Mouse (Mus musculus) cerebellum, adult 2 months (tissue): Measurements from ENCODE around the gene Dscam. TPM values are rescaled to one million over a fixed set of nuclear protein-coding genes. Genes with fewer than 3 reads are reported as not detected.

ENCODE experiments used
- DNase-seq, 2 experiments: peaks; one replicate each; pipeline ENCODE4 v3.0.0; 2021
- H3K27ac ChIP-seq: fragments of 200-500 bp; 2 replicates; pipeline ENCODE4 v1.5.1; 2012; ENCODE audit warnings: low read length, control low read depth, inconsistent platforms; ENCODE audit not compliant: insufficient read depth
- H3K27me3 ChIP-seq: fragments of 200-500 bp; 2 replicates; pipeline ENCODE4 v1.6.1; 2012; ENCODE audit warnings: inconsistent platforms, mild to moderate bottlenecking, low read length, moderate library complexity; ENCODE audit not compliant: control insufficient read depth, insufficient read depth
- H3K4me1 ChIP-seq: fragments of 200-500 bp; 2 replicates; pipeline ENCODE4 v1.6.1; 2011; ENCODE audit warnings: low read length; ENCODE audit not compliant: control insufficient read depth, insufficient read depth
- H3K4me3 ChIP-seq: fragments of 200-500 bp; replicated peaks from 2 replicates; pipeline ENCODE3; 2011; ENCODE audit warnings: mild to moderate bottlenecking, low read depth, low read length, control low read depth; ENCODE audit not compliant: insufficient read depth
- CTCF ChIP-seq: fragments of 200-500 bp; IDR thresholded peaks from 2 replicates; pipeline ENCODE4 v1.5.1; 2011; ENCODE audit warnings: low read depth, mild to moderate bottlenecking, control low read depth, low read length, moderate library complexity, borderline replicate concordance; ENCODE audit not compliant: insufficient read depth
- POLR2A ChIP-seq: fragments of 200-500 bp; IDR thresholded peaks from 2 replicates; pipeline ENCODE4 v1.6.1; 2011; ENCODE audit warnings: low read length, control low read depth, borderline replicate concordance; ENCODE audit not compliant: insufficient read depth
- WGBS: fragments of 180-500 bp; shearing (Covaris S2); methylation state at CpG from one replicate; pipeline ENCODE4 v1.1.7; 2018; 5-methylcytosine and 5-hydroxymethylcytosine counted together
- polyA plus RNA-seq: library from polyadenylated mRNA; depleted of rRNA; stranded (reverse); fragments of >200 nt; gene quantifications from 2 replicates; pipeline ENCODE4 v1.2.3, GENCODE M21; 2012

Dscam gene
- polyA plus RNA-seq, 1 experiment = 16.0 TPM

- TF ChIP-seq CTCF (peak; percentile 68), POLR2A (no peak)
- H3K27ac ChIP-seq = no peak overlapping the region
- no peaks in the 10 kb centered on the region for H3K27me3 ChIP-seq
- WGBS = 19% methylated on average over 4 of the region's 4 CpGs
- peak; percentile 56 to 64 for DNase-seq
- no peak overlapping the region for H3K4me3 ChIP-seq
- H3K4me1 ChIP-seq = no peaks in the 10 kb centered on the region
Observed at GRCm38 (mm10) chr16:96684581-96684980, 486.0 kb downstream of the Dscam start.

- Histone ChIP-seq H3K4me1 (no peaks in the 10 kb centered on the region), H3K27ac (no peak overlapping the region), H3K27me3 (no peaks in the 10 kb centered on the region), H3K4me3 (no peak overlapping the region)
- TF ChIP-seq CTCF (no peak), POLR2A (no peak)
- WGBS = 74% methylated on average over 5 of the region's 5 CpGs
- no peak for DNase-seq
Observed at GRCm38 (mm10) chr16:96682289-96682972, 488.1 kb downstream of the Dscam start.

GRCm38 (mm10) chr16:96679981-96680380, 490.6 kb downstream of the Dscam start:
- 92% methylated on average over 8 of the region's 8 CpGs for WGBS
- Histone ChIP-seq H3K4me3 (no peak overlapping the region), H3K27ac (no peak overlapping the region), H3K27me3 (no peaks in the 10 kb centered on the region), H3K4me1 (no peaks in the 10 kb centered on the region)
- no peak for DNase-seq
- TF ChIP-seq POLR2A (no peak), CTCF (no peak)

- H3K4me3 ChIP-seq = no peak overlapping the region
- WGBS = 44% methylated on average over 2 of the region's 2 CpGs
- H3K4me1 ChIP-seq = no peaks in the 10 kb centered on the region
Observed at GRCm38 (mm10) chr16:96677471-96677870, 493.1 kb downstream of the Dscam start.

GRCm38 (mm10) chr16:96676663-96677062, 493.9 kb downstream of the Dscam start:
- H3K27me3 ChIP-seq = no peaks in the 10 kb centered on the region
- H3K4me3 ChIP-seq = no peak overlapping the region
- no peaks in the 10 kb centered on the region for H3K4me1 ChIP-seq
- no peak for DNase-seq
- 58% methylated on average over 1 of the region's 1 CpGs for WGBS
- no peak overlapping the region for H3K27ac ChIP-seq
- TF ChIP-seq POLR2A = no peak
- TF ChIP-seq CTCF = no peak

More at GRCm38 (mm10) chr16:96677471-96677870, 493.1 kb downstream of the Dscam start:
- no peak for DNase-seq
- no peak for TF ChIP-seq CTCF
- TF ChIP-seq POLR2A = no peak
- Histone ChIP-seq H3K27ac (no peak overlapping the region), H3K27me3 (no peaks in the 10 kb centered on the region)

- Histone ChIP-seq H3K27me3 (no peaks in the 10 kb centered on the region), H3K4me1 (no peaks in the 10 kb centered on the region), H3K4me3 (no peak overlapping the region), H3K27ac (no peak overlapping the region)
- TF ChIP-seq CTCF (no peak), POLR2A (no peak)
- no peak for DNase-seq
- WGBS = 68% methylated on average over 25 of the region's 25 CpGs
Observed at GRCm38 (mm10) chr16:96673191-96673847, 497.2 kb downstream of the Dscam start.

GRCm38 (mm10) chr16:96671603-96672374, 498.8 kb downstream of the Dscam start:
- H3K27ac ChIP-seq = no peak overlapping the region

GRCm38 (mm10) chr16:96669706-96670105, 500.8 kb downstream of the Dscam start:
- TF ChIP-seq POLR2A = no peak
- TF ChIP-seq CTCF = no peak
- Histone ChIP-seq H3K27me3 (no peaks in the 10 kb centered on the region), H3K27ac (no peak overlapping the region), H3K4me1 (no peaks in the 10 kb centered on the region), H3K4me3 (no peak overlapping the region)
- DNase-seq = no peak
- WGBS = 42% methylated on average over 5 of the region's 5 CpGs

More at GRCm38 (mm10) chr16:96671603-96672374, 498.8 kb downstream of the Dscam start:
- peak; percentile 25 to 33 for DNase-seq
- TF ChIP-seq CTCF (peak; percentile 61), POLR2A (no peak)
- Histone ChIP-seq H3K27me3 (no peaks in the 10 kb centered on the region), H3K4me1 (no peaks in the 10 kb centered on the region), H3K4me3 (no peak overlapping the region)
- WGBS = 56% methylated on average over 11 of the region's 11 CpGs
